Mouse (Mus musculus) large intestine, adult 2 months (tissue): ENCODE measurements around the gene Camk2b. TPM values are rescaled to one million over a fixed set of nuclear protein-coding genes. Genes with fewer than 3 reads are reported as not detected.
"Not testable (repeated sequence)": the region's sequence is repeated elsewhere in the genome, so short reads cannot be mapped to it uniquely, and the experiment has no call there.

Experiments
- DNase-seq: peaks from one replicate; pipeline ENCODE4 v3.0.0-alpha.2; 2012; ENCODE audit warnings: low read depth, low spot score
- WGBS: fragments of 180-500 bp; shearing (Covaris S2); methylation state at CpG from one replicate; pipeline ENCODE4 v1.1.7; 2018; 5-methylcytosine and 5-hydroxymethylcytosine counted together
- polyA plus RNA-seq: library from polyadenylated mRNA; depleted of rRNA; stranded (reverse); fragments of >200 nt; gene quantifications from 2 replicates; pipeline ENCODE4 v1.2.3, GENCODE M21; 2012

Gene Camk2b
- polyA plus RNA-seq, 1 experiment: 5.0 TPM

DNA sequence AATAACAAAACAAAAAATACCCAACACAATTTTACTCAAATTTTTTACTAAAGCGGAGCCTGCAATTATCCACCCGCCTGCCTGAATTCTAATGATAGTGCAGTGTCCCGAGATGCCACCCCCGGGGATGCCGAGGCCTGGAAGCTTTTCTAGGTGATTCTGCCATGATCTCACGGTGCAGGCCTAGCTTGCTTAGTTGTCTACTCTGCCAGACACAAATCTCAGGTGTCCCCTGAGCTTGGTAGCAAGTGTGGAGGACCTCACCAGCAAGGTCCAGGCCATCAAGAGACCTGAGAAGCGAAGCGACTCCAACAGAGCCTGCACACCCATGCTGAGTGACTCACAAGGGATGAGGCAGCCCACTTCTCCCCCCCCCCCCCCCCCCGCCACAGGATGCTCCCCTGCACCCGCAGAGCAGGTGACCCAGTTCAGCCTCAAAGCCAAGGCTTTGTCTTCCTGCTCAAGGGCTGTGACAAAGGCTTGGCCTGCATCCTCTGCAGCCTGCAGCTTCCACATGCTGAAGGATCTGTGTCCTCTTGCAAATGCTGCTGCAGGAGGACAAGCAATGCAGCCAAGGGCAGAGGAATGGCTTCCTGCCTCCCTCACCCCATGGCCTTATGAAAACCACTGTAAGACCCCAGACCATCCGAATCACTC is 48.5 kb downstream of the Camk2b start:
- 71% methylated on average over 11 of the region's 11 CpGs for WGBS
- no peak for DNase-seq

DNA sequence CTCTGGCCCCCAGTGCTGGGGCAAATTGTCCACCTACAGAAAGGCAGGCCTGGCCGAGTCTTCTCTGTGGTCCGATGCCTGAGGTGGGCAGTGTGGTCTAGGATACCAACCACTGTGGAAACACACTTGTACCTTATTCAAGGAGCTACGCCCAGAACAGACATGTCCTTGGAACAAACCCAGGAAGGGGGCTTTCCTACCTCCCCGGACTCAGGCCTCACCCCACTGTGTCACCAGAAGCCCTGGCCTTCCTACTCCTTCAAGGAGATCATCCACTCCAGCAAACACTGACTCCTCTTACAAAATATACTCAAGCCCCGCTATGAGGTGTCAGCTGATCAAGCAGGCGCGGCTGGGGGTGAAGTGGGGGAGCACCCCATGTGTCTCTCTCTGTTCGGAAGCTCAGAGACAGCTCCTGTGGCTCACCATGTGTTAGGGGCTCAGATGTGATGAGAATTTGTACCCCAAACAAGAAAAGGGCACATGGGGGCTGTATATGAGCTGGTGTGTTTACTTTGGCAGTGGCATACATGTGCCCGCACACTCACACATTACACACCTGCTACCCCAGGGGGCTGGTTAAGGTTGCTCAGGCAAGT is 49.3 kb downstream of the Camk2b start:
- no peak for DNase-seq
- 64% methylated on average over 9 of the region's 9 CpGs for WGBS

- no peak for DNase-seq
- 8% methylated on average over 3 of the region's 3 CpGs for WGBS
Measured at GRCm38 (mm10) chr11:6016368-6016767, 49.8 kb downstream of the Camk2b start.

- no peak for DNase-seq
- WGBS: 77% methylated on average over 6 of the region's 6 CpGs
Measured at GRCm38 (mm10) chr11:6015011-6015431, 51.1 kb downstream of the Camk2b start.

- WGBS: 52% methylated on average over 2 of the region's 2 CpGs
Measured at GRCm38 (mm10) chr11:6013359-6013758, 52.8 kb downstream of the Camk2b start.

GRCm38 (mm10) chr11:6011879-6012278 is 54.3 kb downstream of the Camk2b start:
- DNase-seq: no peak
- 77% methylated on average over 3 of the region's 3 CpGs for WGBS

More at GRCm38 (mm10) chr11:6013359-6013758, 52.8 kb downstream of the Camk2b start:
- DNase-seq: no peak

GRCm38 (mm10) chr11:6010751-6011482 is 55.2 kb downstream of the Camk2b start:
- 53% methylated on average over 3 of the region's 18 CpGs for WGBS
- not testable (repeated sequence) for DNase-seq

DNA sequence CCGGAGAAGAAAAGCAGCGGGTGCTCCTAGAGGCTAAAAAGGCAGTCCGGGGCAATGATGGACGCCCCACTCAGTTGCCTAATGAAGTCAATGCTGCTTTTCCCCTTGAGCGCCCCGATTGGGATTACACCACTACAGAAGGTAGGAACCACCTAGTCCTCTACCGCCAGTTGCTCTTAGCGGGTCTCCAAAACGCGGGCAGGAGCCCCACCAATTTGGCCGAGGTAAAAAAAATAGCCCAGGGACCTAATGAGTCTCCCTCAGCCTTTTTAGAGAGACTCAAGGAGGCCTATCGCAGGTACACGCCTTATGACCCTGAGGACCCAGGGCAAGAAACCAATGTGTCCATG is 58.4 kb downstream of the Camk2b start:
- WGBS: 22% methylated on average over 10 of the region's 13 CpGs
- DNase-seq: not testable (repeated sequence)

GRCm38 (mm10) chr11:6007010-6007778 is 59.0 kb downstream of the Camk2b start:
- DNase-seq: not testable (repeated sequence)
- WGBS: 4% methylated on average over 26 of the region's 49 CpGs

DNA sequence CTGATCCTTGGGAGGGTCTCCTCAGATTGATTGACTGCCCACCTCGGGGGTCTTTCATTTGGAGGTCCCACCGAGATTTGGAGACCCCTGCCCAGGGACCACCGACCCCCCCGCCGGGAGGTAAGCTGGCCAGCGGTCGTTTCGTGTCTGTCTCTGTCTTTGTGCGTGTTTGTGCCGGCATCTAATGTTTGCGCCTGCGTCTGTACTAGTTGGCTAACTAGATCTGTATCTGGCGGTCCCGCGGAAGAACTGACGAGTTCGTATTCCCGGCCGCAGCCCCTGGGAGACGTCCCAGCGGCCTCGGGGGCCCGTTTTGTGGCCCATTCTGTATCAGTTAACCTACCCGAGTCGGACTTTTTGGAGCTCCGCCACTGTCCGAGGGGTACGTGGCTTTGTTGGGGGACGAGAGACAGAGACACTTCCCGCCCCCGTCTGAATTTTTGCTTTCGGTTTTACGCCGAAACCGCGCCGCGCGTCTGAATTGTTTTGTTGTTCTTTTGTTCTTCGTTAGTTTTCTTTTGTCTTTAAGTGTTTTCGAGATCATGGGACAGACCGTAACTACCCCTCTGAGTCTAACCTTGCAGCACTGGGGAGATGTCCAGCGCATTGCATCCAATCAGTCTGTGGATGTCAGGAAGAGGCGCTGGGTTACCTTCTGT is 59.7 kb downstream of the Camk2b start:
- DNase-seq: not testable (repeated sequence)
- WGBS: 1% methylated on average over 39 of the region's 44 CpGs

DNA sequence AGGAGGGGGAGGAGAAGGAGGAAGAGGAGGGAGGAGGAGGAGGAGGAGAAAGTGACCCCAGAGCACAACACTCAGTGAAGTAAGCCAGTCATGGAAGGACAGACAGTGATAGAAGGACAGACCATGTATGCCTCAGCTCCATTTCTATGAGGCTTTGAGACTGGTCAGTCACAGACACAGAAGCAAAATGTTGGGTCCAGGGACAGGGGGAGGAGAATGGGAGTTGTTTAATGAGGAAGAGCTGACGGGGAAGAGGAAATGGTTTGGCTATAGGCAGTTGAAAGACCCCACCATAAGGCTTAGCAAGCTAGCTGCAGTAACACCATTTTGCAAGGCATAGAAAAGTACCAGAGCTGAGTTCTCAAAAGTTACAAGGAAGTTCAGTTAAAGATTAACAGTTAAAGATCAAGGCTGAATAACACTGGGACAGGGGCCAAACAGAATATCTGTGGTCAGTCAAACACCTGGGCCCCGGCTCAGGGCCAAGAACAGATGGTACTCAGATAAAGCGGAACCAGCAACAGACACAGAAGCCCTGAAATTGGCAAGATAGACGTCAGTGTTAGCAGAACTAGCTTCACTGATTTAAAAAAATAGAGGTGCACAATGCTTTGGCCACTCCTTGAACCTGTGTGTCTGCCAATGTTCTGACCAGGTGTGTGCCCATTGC is 60.7 kb downstream of the Camk2b start:
- not testable (repeated sequence) for DNase-seq

DNA sequence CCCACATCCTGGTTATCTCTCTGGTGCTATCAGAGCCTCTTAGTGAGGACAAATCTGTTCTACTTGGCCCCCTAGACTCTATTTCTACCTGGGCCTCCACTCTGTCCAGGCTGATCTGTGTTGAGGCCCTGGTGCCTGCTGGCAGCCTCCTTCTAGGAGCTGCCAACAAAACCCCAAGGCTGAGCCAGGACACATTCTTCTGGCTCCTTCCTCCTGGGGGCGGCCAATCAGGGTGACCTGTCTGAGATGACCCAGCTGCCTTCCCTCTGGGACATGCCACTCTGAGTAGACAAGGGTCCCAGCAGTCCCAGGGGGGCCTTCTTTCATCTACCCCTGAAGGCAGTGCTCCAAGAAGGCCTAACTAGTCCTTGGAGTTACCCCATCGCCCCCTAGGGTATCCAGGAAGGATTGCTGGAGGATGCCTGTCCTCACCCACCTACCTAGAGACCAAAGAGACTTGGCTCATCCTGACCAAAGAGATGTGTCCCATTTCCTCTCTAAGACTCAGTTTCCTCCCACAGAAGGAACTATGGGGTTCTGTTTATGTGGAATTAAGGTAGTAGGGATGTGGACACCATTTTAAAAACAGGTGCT is 63.0 kb downstream of the Camk2b start:
- DNase-seq: no peak

More for the DNA sequence above, 60.7 kb downstream of the Camk2b start:
- 10% methylated on average over 1 of the region's 4 CpGs for WGBS

DNA sequence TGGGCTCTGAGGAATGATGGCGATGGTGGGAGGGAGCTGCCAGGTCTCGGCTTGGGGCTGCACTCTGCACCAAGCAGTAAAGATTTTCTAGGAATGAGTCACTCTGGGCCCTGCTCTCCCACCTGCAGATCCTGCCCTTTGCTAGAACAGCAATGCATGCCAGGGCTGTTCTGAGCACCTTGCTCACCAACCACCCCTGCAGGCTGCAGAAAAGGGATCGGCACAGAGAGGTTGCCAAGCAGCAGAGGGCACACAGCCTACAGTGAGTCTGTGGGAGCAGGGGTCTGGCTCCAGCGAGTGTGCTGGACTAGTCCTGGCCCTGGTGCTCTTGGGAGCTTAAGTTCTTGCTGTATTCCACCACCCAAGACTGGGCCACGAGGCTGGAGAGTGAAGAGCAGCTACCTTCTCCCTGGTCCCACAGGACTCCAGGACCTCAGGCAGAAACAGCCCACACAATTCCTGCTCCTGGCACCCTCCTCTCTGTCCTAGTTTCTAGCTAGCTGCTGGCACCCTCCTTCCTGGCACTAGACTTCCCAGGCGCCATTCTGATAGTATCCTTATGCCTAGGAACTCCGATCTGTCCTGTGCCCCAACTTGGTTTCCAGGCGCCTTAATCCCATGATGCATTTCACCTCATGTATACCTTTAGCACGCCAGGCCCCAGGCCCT is 64.0 kb downstream of the Camk2b start:
- DNase-seq: no peak
- 54% methylated on average over 9 of the region's 9 CpGs for WGBS

More for the DNA sequence above, 63.0 kb downstream of the Camk2b start:
- 44% methylated on average over 2 of the region's 2 CpGs for WGBS

- no peak for DNase-seq
- WGBS: 86% methylated on average over 14 of the region's 14 CpGs
Measured at GRCm38 (mm10) chr11:6000961-6001682, 65.0 kb downstream of the Camk2b start.

GRCm38 (mm10) chr11:5999832-6000771 is 66.1 kb downstream of the Camk2b start:
- no peak for DNase-seq
- WGBS: 29% methylated on average over 8 of the region's 8 CpGs

DNA sequence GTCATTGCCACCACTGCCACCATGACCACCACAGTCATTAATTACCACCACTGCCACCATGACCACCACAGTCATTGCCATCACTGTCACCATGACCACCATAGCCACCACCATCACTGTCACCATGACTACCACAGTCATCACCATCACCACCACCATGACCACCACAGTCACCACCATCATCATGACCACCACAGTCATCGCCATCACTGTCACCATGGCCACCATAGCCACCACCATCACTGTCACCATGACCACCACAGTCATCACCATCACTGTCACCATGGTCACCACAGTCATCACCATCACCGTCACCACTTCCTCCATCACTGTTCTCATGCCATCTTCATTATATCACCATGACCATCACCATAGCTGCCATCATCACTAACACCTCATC is 67.7 kb downstream of the Camk2b start:
- DNase-seq: no peak
- WGBS: 99% methylated on average over 2 of the region's 2 CpGs
